Mouse (Mus musculus): ENCODE data around the gene Sergef. TPM values are rescaled to one million over a fixed set of nuclear protein-coding genes. Genes with fewer than 3 reads are reported as not detected.

Sergef gene
- polyA plus RNA-seq, 1 experiment, result 3.5 TPM

GRCm38 (mm10) chr7:46548124-46548523 is 91.5 kb downstream of the Sergef start:
- Histone ChIP-seq H3K4me3 (ENCODE audit: insufficient read depth, low read depth, low read length) (no peak overlapping the region), H3K27ac (replicated peaks; ENCODE audit: low read depth, low read length) (no peak overlapping the region), H3K4me1 (ENCODE audit: control insufficient read depth, insufficient read depth, insufficient read length, low read length) (no peaks in the 10 kb centered on the region)

- Histone ChIP-seq H3K27ac (replicated peaks; ENCODE audit: low read depth, low read length) (no peak overlapping the region), H3K4me3 (ENCODE audit: insufficient read depth, low read depth, low read length) (no peak overlapping the region), H3K4me1 (ENCODE audit: control insufficient read depth, insufficient read depth, insufficient read length, low read length) (no peaks in the 10 kb centered on the region)
Observed at GRCm38 (mm10) chr7:46547642-46548041, 92.0 kb downstream of the Sergef start.

GRCm38 (mm10) chr7:46546539-46546938 is 93.1 kb downstream of the Sergef start:
- H3K27ac ChIP-seq (replicated peaks; ENCODE audit: low read depth, low read length), result no peak overlapping the region
- H3K4me1 ChIP-seq (ENCODE audit: control insufficient read depth, insufficient read depth, insufficient read length, low read length), result no peaks in the 10 kb centered on the region
- H3K4me3 ChIP-seq (ENCODE audit: insufficient read depth, low read depth, low read length), result no peak overlapping the region

GRCm38 (mm10) chr7:46544195-46544641 is 95.4 kb downstream of the Sergef start:
- Histone ChIP-seq H3K4me1 (ENCODE audit: control insufficient read depth, insufficient read depth, insufficient read length, low read length) (no peaks in the 10 kb centered on the region), H3K27ac (replicated peaks; ENCODE audit: low read depth, low read length) (no peak overlapping the region; the same call in 1 of the 2 replicates), H3K4me3 (ENCODE audit: insufficient read depth, low read depth, low read length) (no peak overlapping the region)

GRCm38 (mm10) chr7:46542117-46542516 is 97.5 kb downstream of the Sergef start:
- Histone ChIP-seq H3K4me1 (ENCODE audit: control insufficient read depth, insufficient read depth, insufficient read length, low read length) (no peaks in the 10 kb centered on the region), H3K4me3 (ENCODE audit: insufficient read depth, low read depth, low read length) (no peak overlapping the region), H3K27ac (replicated peaks; ENCODE audit: low read depth, low read length) (no peak overlapping the region)

GRCm38 (mm10) chr7:46540616-46541015 is 99.0 kb downstream of the Sergef start:
- Histone ChIP-seq H3K27ac (replicated peaks; ENCODE audit: low read depth, low read length) (no peak overlapping the region), H3K4me1 (ENCODE audit: control insufficient read depth, insufficient read depth, insufficient read length, low read length) (no peaks in the 10 kb centered on the region), H3K4me3 (ENCODE audit: insufficient read depth, low read depth, low read length) (no peak overlapping the region)

GRCm38 (mm10) chr7:46536456-46537097 is 103.0 kb downstream of the Sergef start:
- H3K4me1 ChIP-seq (ENCODE audit: control insufficient read depth, insufficient read depth, insufficient read length, low read length), result no peaks in the 10 kb centered on the region
- no peak overlapping the region for H3K4me3 ChIP-seq (ENCODE audit: insufficient read depth, low read depth, low read length)
- H3K27ac ChIP-seq (replicated peaks; ENCODE audit: low read depth, low read length), result no peak overlapping the region

GRCm38 (mm10) chr7:46535429-46535799 is 104.2 kb downstream of the Sergef start:
- Histone ChIP-seq H3K4me1 (ENCODE audit: control insufficient read depth, insufficient read depth, insufficient read length, low read length) (no peaks in the 10 kb centered on the region), H3K27ac (replicated peaks; ENCODE audit: low read depth, low read length) (no peak overlapping the region), H3K4me3 (ENCODE audit: insufficient read depth, low read depth, low read length) (no peak overlapping the region)

- no peak overlapping the region for H3K4me3 ChIP-seq (ENCODE audit: insufficient read depth, low read depth, low read length)
- no peak overlapping the region for H3K27ac ChIP-seq (replicated peaks; ENCODE audit: low read depth, low read length)
- no peaks in the 10 kb centered on the region for H3K4me1 ChIP-seq (ENCODE audit: control insufficient read depth, insufficient read depth, insufficient read length, low read length)
Observed at GRCm38 (mm10) chr7:46534767-46535428, 104.7 kb downstream of the Sergef start.

- Histone ChIP-seq H3K4me3 (ENCODE audit: insufficient read depth, low read depth, low read length) (no peak overlapping the region), H3K4me1 (ENCODE audit: control insufficient read depth, insufficient read depth, insufficient read length, low read length) (no peaks in the 10 kb centered on the region)
Observed at GRCm38 (mm10) chr7:46533518-46533917, 106.1 kb downstream of the Sergef start.

GRCm38 (mm10) chr7:46531345-46531744 is 108.3 kb downstream of the Sergef start:
- Histone ChIP-seq H3K27ac (replicated peaks; ENCODE audit: low read depth, low read length) (no peak overlapping the region), H3K4me1 (ENCODE audit: control insufficient read depth, insufficient read depth, insufficient read length, low read length) (no peaks in the 10 kb centered on the region), H3K4me3 (ENCODE audit: insufficient read depth, low read depth, low read length) (no peak overlapping the region)

More at GRCm38 (mm10) chr7:46533518-46533917, 106.1 kb downstream of the Sergef start:
- H3K27ac ChIP-seq (replicated peaks; ENCODE audit: low read depth, low read length), result no peak overlapping the region

- H3K4me3 ChIP-seq (ENCODE audit: insufficient read depth, low read depth, low read length), result no peak overlapping the region
- H3K27ac ChIP-seq (replicated peaks; ENCODE audit: low read depth, low read length), result no peak overlapping the region
- no peaks in the 10 kb centered on the region for H3K4me1 ChIP-seq (ENCODE audit: control insufficient read depth, insufficient read depth, insufficient read length, low read length)
Observed at GRCm38 (mm10) chr7:46529930-46530329, 109.7 kb downstream of the Sergef start.

GRCm38 (mm10) chr7:46529259-46529658 is 110.3 kb downstream of the Sergef start:
- Histone ChIP-seq H3K4me3 (ENCODE audit: insufficient read depth, low read depth, low read length) (no peak overlapping the region), H3K4me1 (ENCODE audit: control insufficient read depth, insufficient read depth, insufficient read length, low read length) (no peaks in the 10 kb centered on the region)

GRCm38 (mm10) chr7:46526665-46527154 is 112.9 kb downstream of the Sergef start:
- Histone ChIP-seq H3K4me3 (ENCODE audit: insufficient read depth, low read depth, low read length) (no peak overlapping the region), H3K27ac (replicated peaks; ENCODE audit: low read depth, low read length) (no peak overlapping the region), H3K4me1 (ENCODE audit: control insufficient read depth, insufficient read depth, insufficient read length, low read length) (no peaks in the 10 kb centered on the region)

More at GRCm38 (mm10) chr7:46529259-46529658, 110.3 kb downstream of the Sergef start:
- no peak overlapping the region for H3K27ac ChIP-seq (replicated peaks; ENCODE audit: low read depth, low read length)

- H3K27ac ChIP-seq (replicated peaks; ENCODE audit: low read depth, low read length), result no peak overlapping the region
- no peak overlapping the region for H3K4me3 ChIP-seq (ENCODE audit: insufficient read depth, low read depth, low read length)
- no peaks in the 10 kb centered on the region for H3K4me1 ChIP-seq (ENCODE audit: control insufficient read depth, insufficient read depth, insufficient read length, low read length)
Observed at GRCm38 (mm10) chr7:46523215-46523614, 116.4 kb downstream of the Sergef start.

GRCm38 (mm10) chr7:46521794-46522193 is 117.8 kb downstream of the Sergef start:
- Histone ChIP-seq H3K4me3 (ENCODE audit: insufficient read depth, low read depth, low read length) (no peak overlapping the region), H3K27ac (replicated peaks; ENCODE audit: low read depth, low read length) (no peak overlapping the region), H3K4me1 (ENCODE audit: control insufficient read depth, insufficient read depth, insufficient read length, low read length) (no peaks in the 10 kb centered on the region)

Data from brown adipose tissue, adult 24 weeks (tissue).